Mouse (Mus musculus) midbrain, embryonic 16.5 days (tissue): ENCODE data around the gene Shank3. TPM values are rescaled to one million over a fixed set of nuclear protein-coding genes. Genes with fewer than 3 reads are reported as not detected.

Source experiments
- ATAC-seq: fragments of 200-750 bp; cut with Nextera tagmentation; 2 replicates; pipeline ENCODE4 v1.8.0; 2017; ENCODE audit warnings: moderate TSS enrichment
- H3K27ac ChIP-seq: fragments of 300-500 bp; sonication (generic); 2 replicates; pipeline ENCODE4 v1.5.1; 2014; ENCODE audit warnings: mild to moderate bottlenecking, low read length, mixed read lengths
- H3K27me3 ChIP-seq: fragments of 300-500 bp; sonication (generic); 2 replicates; pipeline ENCODE4 v1.6.1; 2014; ENCODE audit warnings: low read depth, low read length, mixed read lengths; ENCODE audit not compliant: control insufficient read depth, insufficient read depth
- H3K36me3 ChIP-seq: fragments of 300-500 bp; sonication (generic); 2 replicates; pipeline ENCODE4 v1.6.1; 2014; ENCODE audit warnings: mild to moderate bottlenecking, low read length, moderate library complexity, mixed read lengths; ENCODE audit not compliant: control insufficient read depth, insufficient read depth
- H3K4me1 ChIP-seq: fragments of 300-500 bp; sonication (generic); 2 replicates; pipeline ENCODE4 v1.6.1; 2014; ENCODE audit warnings: mild to moderate bottlenecking, low read length, mixed read lengths; ENCODE audit not compliant: control insufficient read depth, insufficient read depth
- H3K4me2 ChIP-seq: fragments of 300-500 bp; sonication (generic); 2 replicates; pipeline ENCODE4 v1.6.1; 2014; ENCODE audit warnings: mild to moderate bottlenecking, low read length, mixed read lengths
- H3K4me3 ChIP-seq: fragments of 300-500 bp; sonication (generic); 2 replicates; pipeline ENCODE4 v1.5.1; 2014; ENCODE audit warnings: low read depth, mild to moderate bottlenecking, low read length, moderate library complexity, mixed read lengths
- H3K9ac ChIP-seq: fragments of 300-500 bp; sonication (generic); 2 replicates; pipeline ENCODE4 v1.6.1; 2014; ENCODE audit warnings: low read depth, low read length, mixed read lengths
- H3K9me3 ChIP-seq: fragments of 300-500 bp; sonication (generic); replicated peaks from 2 replicates; pipeline ENCODE4 v1.6.1; 2014; ENCODE audit warnings: mild to moderate bottlenecking, low read length, mixed read lengths; ENCODE audit not compliant: control insufficient read depth, poor library complexity, severe bottlenecking
- WGBS: fragments of 180-500 bp; shearing (Covaris S2); extraction: QIAGEN DNeasy Blood & Tissue Kit; methylation state at CpG from one replicate; pipeline ENCODE4 v1.1.7; 2014; 5-methylcytosine and 5-hydroxymethylcytosine counted together
- polyA plus RNA-seq: library from polyadenylated mRNA; unstranded; fragments of >200 nt; fragmentation: Nextera tagmentation; extraction: Ambion mirVana; gene quantifications from 2 replicates; pipeline ENCODE4 v1.2.1, GENCODE M21; 2015

The Shank3 gene
- polyA plus RNA-seq, 1 experiment from 2014 or later, result 12.0 TPM

GRCm38 (mm10) chr15:89532026-89532923, 32.9 kb downstream of the Shank3 start:
- H3K4me1 ChIP-seq, result peaks cover 26% of the 10 kb centered on the region
- H3K27ac ChIP-seq, result peak overlapping the region; percentile 93
- no peaks in the 10 kb centered on the region for H3K9me3 ChIP-seq
- peak overlapping the region; percentile 75 for H3K9ac ChIP-seq
- no peaks in the 10 kb centered on the region for H3K36me3 ChIP-seq
- peak; percentile 78 for ATAC-seq
- H3K27me3 ChIP-seq, result no peaks in the 10 kb centered on the region
- 20% methylated on average over 28 of the region's 29 CpGs for WGBS
- H3K4me3 ChIP-seq, result peak overlapping the region; percentile 49
- peak overlapping the region; percentile 88 for H3K4me2 ChIP-seq

GRCm38 (mm10) chr15:89532924-89533842, 33.8 kb downstream of the Shank3 start:
- H3K36me3 ChIP-seq, result no peaks in the 10 kb centered on the region
- H3K4me1 ChIP-seq, result peaks cover 26% of the 10 kb centered on the region
- peak overlapping the region; percentile 88 for H3K4me2 ChIP-seq
- 51% methylated on average over 23 of the region's 23 CpGs for WGBS
- H3K27ac ChIP-seq, result peak overlapping the region; percentile 93
- peak overlapping the region; percentile 49 for H3K4me3 ChIP-seq
- no peaks in the 10 kb centered on the region for H3K27me3 ChIP-seq
- H3K9ac ChIP-seq, result peak overlapping the region; percentile 75
- no peaks in the 10 kb centered on the region for H3K9me3 ChIP-seq
- peak; percentile 40; the same call in 1 of the 2 replicates for ATAC-seq

GRCm38 (mm10) chr15:89533843-89534207, 34.4 kb downstream of the Shank3 start:
- ATAC-seq, result no peak
- H3K36me3 ChIP-seq, result no peaks in the 10 kb centered on the region
- H3K9me3 ChIP-seq, result no peaks in the 10 kb centered on the region
- WGBS, result 85% methylated on average over 10 of the region's 10 CpGs
- no peak overlapping the region for H3K27ac ChIP-seq
- H3K9ac ChIP-seq, result peak overlapping the region; percentile 75
- no peaks in the 10 kb centered on the region for H3K27me3 ChIP-seq
- H3K4me2 ChIP-seq, result peak overlapping the region; percentile 88
- H3K4me1 ChIP-seq, result peaks cover 26% of the 10 kb centered on the region
- H3K4me3 ChIP-seq, result peak overlapping the region; percentile 49

- H3K27me3 ChIP-seq, result no peaks in the 10 kb centered on the region
- 88% methylated on average over 7 of the region's 7 CpGs for WGBS
- H3K4me2 ChIP-seq, result no peak overlapping the region
- peaks cover 15% of the 10 kb centered on the region for H3K36me3 ChIP-seq
- no peaks in the 10 kb centered on the region; the same call in 1 of the 2 replicates for H3K4me1 ChIP-seq
- no peak overlapping the region for H3K4me3 ChIP-seq
- H3K27ac ChIP-seq, result no peak overlapping the region
- no peak for ATAC-seq
- H3K9me3 ChIP-seq, result no peaks in the 10 kb centered on the region
- H3K9ac ChIP-seq, result no peak overlapping the region
Observed at GRCm38 (mm10) chr15:89544171-89544570, 44.7 kb downstream of the Shank3 start.

GRCm38 (mm10) chr15:89547321-89547720, 47.9 kb downstream of the Shank3 start:
- no peak overlapping the region for H3K4me2 ChIP-seq
- 48% methylated on average over 8 of the region's 8 CpGs for WGBS

GRCm38 (mm10) chr15:89547824-89548601, 48.6 kb downstream of the Shank3 start:
- Histone ChIP-seq H3K4me1 (no peaks in the 10 kb centered on the region; the same call in 1 of the 2 replicates), H3K9ac (0 out of 2 replicates have a peak overlapping the region, but pooled peaks have one; percentile 13), H3K27me3 (no peaks in the 10 kb centered on the region), H3K4me2 (peak overlapping the region; percentile 35), H3K36me3 (peaks cover 25% of the 10 kb centered on the region), H3K4me3 (peak overlapping the region; percentile 11; the same call in 1 of the 2 replicates), H3K27ac (no peak overlapping the region), H3K9me3 (no peaks in the 10 kb centered on the region)
- 14% methylated on average over 50 of the region's 58 CpGs for WGBS
- peak; percentile 61 for ATAC-seq

More at GRCm38 (mm10) chr15:89547321-89547720, 47.9 kb downstream of the Shank3 start:
- no peak overlapping the region for H3K27ac ChIP-seq
- H3K27me3 ChIP-seq, result no peaks in the 10 kb centered on the region
- no peak for ATAC-seq
- no peak overlapping the region for H3K4me3 ChIP-seq
- no peaks in the 10 kb centered on the region; the same call in 1 of the 2 replicates for H3K4me1 ChIP-seq
- H3K9ac ChIP-seq, result no peak overlapping the region
- H3K36me3 ChIP-seq, result peaks cover 21% of the 10 kb centered on the region
- no peaks in the 10 kb centered on the region for H3K9me3 ChIP-seq

- Histone ChIP-seq H3K9ac (no peak overlapping the region), H3K27ac (no peak overlapping the region), H3K36me3 (peaks cover 21% of the 10 kb centered on the region), H3K4me2 (peak overlapping the region; percentile 35), H3K4me3 (no peak overlapping the region), H3K9me3 (no peaks in the 10 kb centered on the region), H3K4me1 (no peaks in the 10 kb centered on the region; the same call in 1 of the 2 replicates), H3K27me3 (no peaks in the 10 kb centered on the region)
- 36% methylated on average over 11 of the region's 11 CpGs for WGBS
- peak; percentile 50 for ATAC-seq
Observed at GRCm38 (mm10) chr15:89548837-89549236, 49.4 kb downstream of the Shank3 start.

- H3K27ac ChIP-seq, result no peak overlapping the region
- 90% methylated on average over 8 of the region's 8 CpGs for WGBS
- no peaks in the 10 kb centered on the region for H3K9me3 ChIP-seq
- no peak for ATAC-seq
- no peaks in the 10 kb centered on the region; the same call in 1 of the 2 replicates for H3K4me1 ChIP-seq
- no peaks in the 10 kb centered on the region for H3K27me3 ChIP-seq
- H3K9ac ChIP-seq, result no peak overlapping the region
- no peak overlapping the region for H3K4me2 ChIP-seq
- no peak overlapping the region for H3K4me3 ChIP-seq
- H3K36me3 ChIP-seq, result peaks cover 21% of the 10 kb centered on the region
Observed at GRCm38 (mm10) chr15:89550506-89550905, 51.1 kb downstream of the Shank3 start.
